Mouse (Mus musculus): ENCODE results near the gene Tmem245.

GRCm38 (mm10) chr4:56932096-56932495 is 15.1 kb downstream of the Tmem245 start:
- no peak for TF ChIP-seq EP300 (IDR thresholded peaks at IDR 0.05)
- no peak for TF ChIP-seq CTCF (IDR thresholded peaks at IDR 0.05)

Data from lung, postnatal 0 days (tissue).